Mouse (Mus musculus) small intestine, adult 2 months (tissue): ENCODE data around the gene Rdh12.

Experiments
- CTCF ChIP-seq: fragments of 200-500 bp; IDR thresholded peaks from 2 replicates; pipeline ENCODE4 v1.5.1; 2012; ENCODE audit warnings: low read depth, mild to moderate bottlenecking, control low read depth, inconsistent platforms, low read length, moderate library complexity, mixed read lengths; ENCODE audit not compliant: insufficient replicate concordance, insufficient read length; ENCODE audit errors: extremely low read depth
- POLR2A ChIP-seq: fragments of 200-500 bp; IDR thresholded peaks from 2 replicates; pipeline ENCODE4 v1.6.1; 2012; ENCODE audit warnings: low read depth, mild to moderate bottlenecking, control low read depth, inconsistent platforms, low read length, moderate library complexity

GRCm38 (mm10) chr12:79201882-79202281, 6.8 kb upstream of the Rdh12 start:
- TF ChIP-seq CTCF (no peak), POLR2A (no peak)
